Mouse (Mus musculus) lung, embryonic 14.5 days (tissue): Measurements from ENCODE around the gene Col19a1. TPM values are rescaled to one million over a fixed set of nuclear protein-coding genes. Genes with fewer than 3 reads are reported as not detected.

Experiments used
- ATAC-seq: fragments of 200-750 bp; cut with Nextera tagmentation; 2 replicates; pipeline ENCODE4 v1.8.0; 2017; ENCODE audit warnings: mild to moderate bottlenecking, moderate TSS enrichment, moderate library complexity; ENCODE audit not compliant: insufficient read depth
- DNase-seq: peaks from one replicate; pipeline ENCODE4 v3.0.0-alpha.2; 2015
- H3K27ac ChIP-seq: fragments of 300-500 bp; sonication (generic); 2 replicates; pipeline ENCODE4 v1.5.1; 2014; ENCODE audit warnings: low read depth, mild to moderate bottlenecking, moderate library complexity
- H3K27me3 ChIP-seq: fragments of 300-500 bp; sonication (generic); 2 replicates; pipeline ENCODE4 v1.6.1; 2014; ENCODE audit warnings: low read length, control low read depth; ENCODE audit not compliant: insufficient read depth
- H3K36me3 ChIP-seq: fragments of 300-500 bp; sonication (generic); 2 replicates; pipeline ENCODE4 v1.6.1; 2014; ENCODE audit warnings: control low read depth; ENCODE audit not compliant: insufficient read depth
- H3K4me1 ChIP-seq: fragments of 300-500 bp; sonication (generic); 2 replicates; pipeline ENCODE4 v1.6.1; 2014; ENCODE audit warnings: antibody characterized with exemption, control low read depth; ENCODE audit not compliant: insufficient read depth
- H3K4me2 ChIP-seq: fragments of 300-500 bp; sonication (generic); 2 replicates; pipeline ENCODE4 v1.6.1; 2014; ENCODE audit warnings: mild to moderate bottlenecking
- H3K4me3 ChIP-seq: fragments of 300-500 bp; sonication (generic); 2 replicates; pipeline ENCODE4 v1.5.1; 2014; ENCODE audit warnings: low read depth, low read length
- H3K9ac ChIP-seq: fragments of 300-500 bp; sonication (generic); 2 replicates; pipeline ENCODE4 v1.6.1; 2014
- H3K9me3 ChIP-seq: fragments of 300-500 bp; sonication (generic); 2 replicates; pipeline ENCODE4 v1.6.1; 2016; ENCODE audit warnings: low read depth, low read length, control low read depth
- CTCF ChIP-seq: IDR thresholded peaks from 2 replicates; pipeline ENCODE4 v1.5.1; 2016; ENCODE audit warnings: antibody characterized with exemption, low read depth
- WGBS: fragments of 180-500 bp; shearing (Covaris S2); extraction: QIAGEN DNeasy Blood & Tissue Kit; methylation state at CpG from one replicate; pipeline ENCODE4 v1.1.7; 2014; 5-methylcytosine and 5-hydroxymethylcytosine counted together
- polyA plus RNA-seq: library from polyadenylated mRNA; unstranded; fragments of >200 nt; fragmentation: Nextera tagmentation; extraction: Ambion mirVana; gene quantifications from 2 replicates; pipeline ENCODE4 v1.2.1, GENCODE M21; 2014

Gene Col19a1
- polyA plus RNA-seq, 1 experiment from 2014 or later, result not detected

GRCm38 (mm10) chr1:24558005-24558404 is 29.3 kb downstream of the Col19a1 start:
- TF ChIP-seq CTCF, result no peak
- no peaks in the 10 kb centered on the region for H3K36me3 ChIP-seq
- H3K4me3 ChIP-seq, result no peak overlapping the region
- WGBS, result 65% methylated on average over 10 of the region's 10 CpGs
- H3K4me1 ChIP-seq, result no peaks in the 10 kb centered on the region
- H3K9me3 ChIP-seq, result no peaks in the 10 kb centered on the region
- DNase-seq (no peak), ATAC-seq (no peak)
- no peak overlapping the region for H3K9ac ChIP-seq
- no peak overlapping the region for H3K27ac ChIP-seq
- H3K4me2 ChIP-seq, result no peak overlapping the region
- H3K27me3 ChIP-seq, result no peaks in the 10 kb centered on the region

DNA sequence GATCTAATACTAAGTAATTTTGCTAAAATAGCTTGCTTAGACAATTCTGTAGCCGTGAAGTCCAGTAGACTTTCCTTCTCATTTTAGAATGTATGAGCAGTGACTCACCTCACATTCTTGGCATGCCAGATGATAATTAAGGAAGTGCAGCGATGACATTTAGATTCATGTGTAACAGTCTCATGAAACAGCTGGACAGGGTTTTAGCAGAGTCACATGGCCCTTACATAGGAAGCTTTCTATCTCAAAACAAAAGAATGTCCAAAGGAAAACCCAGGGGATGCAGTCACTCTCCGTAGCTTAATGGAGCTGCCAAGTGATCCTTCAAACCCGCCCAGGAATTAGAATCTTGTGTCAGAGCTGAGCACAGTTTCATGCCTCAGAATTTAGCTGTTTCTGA is 33.8 kb downstream of the Col19a1 start:
- DNase-seq (peak; percentile 37), ATAC-seq (peak; percentile 54; the same call in 1 of the 2 replicates)
- H3K4me3 ChIP-seq, result no peak overlapping the region
- H3K27me3 ChIP-seq, result no peaks in the 10 kb centered on the region
- H3K36me3 ChIP-seq, result no peaks in the 10 kb centered on the region
- TF ChIP-seq CTCF, result no peak
- H3K9me3 ChIP-seq, result no peaks in the 10 kb centered on the region
- H3K9ac ChIP-seq, result no peak overlapping the region
- no peak overlapping the region for H3K4me2 ChIP-seq
- no peaks in the 10 kb centered on the region for H3K4me1 ChIP-seq
- WGBS, result 20% methylated on average over 4 of the region's 4 CpGs
- no peak overlapping the region for H3K27ac ChIP-seq

DNA sequence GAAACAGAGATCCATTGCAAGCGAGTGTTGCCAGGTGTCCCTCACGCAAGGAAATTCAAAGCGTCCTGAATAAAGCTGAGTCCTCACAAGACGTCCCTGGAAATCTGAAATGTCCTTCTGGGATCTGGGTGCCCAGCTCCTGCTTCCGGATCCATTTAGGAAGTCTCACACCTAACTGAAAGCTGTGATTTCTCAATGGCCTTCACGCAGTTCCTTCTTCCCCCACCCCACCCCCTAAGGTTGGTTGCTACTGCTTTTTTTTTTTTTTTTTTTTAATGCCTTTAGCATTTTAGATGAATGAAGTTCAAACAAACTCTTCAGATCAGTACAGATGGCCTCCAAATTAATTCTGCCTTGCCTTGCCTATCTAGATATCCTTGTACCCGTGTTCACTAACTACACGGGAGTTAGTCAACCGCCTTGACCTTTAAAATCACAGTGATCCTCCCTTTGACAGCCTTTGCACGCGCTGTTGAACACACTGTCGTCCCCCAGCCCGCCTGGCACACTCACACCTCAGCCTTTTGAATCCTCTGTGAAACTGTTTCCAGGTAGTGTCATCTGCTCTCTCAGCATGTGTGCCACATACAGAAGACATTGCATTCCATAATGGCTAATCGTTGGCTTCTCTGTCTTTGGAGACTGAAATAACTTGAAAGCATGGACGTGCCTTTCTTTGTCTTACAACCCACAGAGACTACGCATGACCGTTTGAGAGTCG is 36.6 kb downstream of the Col19a1 start:
- H3K27ac ChIP-seq, result no peak overlapping the region

DNA sequence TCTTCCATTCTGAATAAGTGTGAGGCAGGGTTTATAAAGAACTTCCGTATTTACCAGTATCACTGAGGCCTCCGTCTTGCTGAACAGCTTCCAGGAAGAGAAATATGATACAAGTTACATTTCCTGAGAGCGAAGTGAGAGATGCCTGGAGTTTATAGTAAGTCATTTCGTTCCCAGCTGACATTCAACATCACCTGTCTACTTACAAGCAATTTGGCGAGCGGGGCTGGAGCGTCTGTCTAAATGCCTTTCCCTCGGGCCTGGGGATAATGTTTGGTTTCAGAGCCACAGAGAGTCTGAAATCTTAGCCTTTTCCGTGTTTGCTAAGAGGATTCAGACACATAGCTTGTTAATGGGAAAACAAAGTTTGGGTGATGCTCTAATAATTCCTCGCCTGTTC is 37.2 kb downstream of the Col19a1 start:
- H3K4me3 ChIP-seq, result no peak overlapping the region
- no peak overlapping the region for H3K27ac ChIP-seq
- no peaks in the 10 kb centered on the region for H3K9me3 ChIP-seq
- H3K9ac ChIP-seq, result no peak overlapping the region
- TF ChIP-seq CTCF, result no peak
- H3K4me2 ChIP-seq, result peak overlapping the region; percentile 1; the same call in 1 of the 2 replicates
- 22% methylated on average over 10 of the region's 10 CpGs for WGBS
- H3K4me1 ChIP-seq, result no peaks in the 10 kb centered on the region
- DNase-seq, result peak; percentile 17
- H3K36me3 ChIP-seq, result no peaks in the 10 kb centered on the region
- no peaks in the 10 kb centered on the region for H3K27me3 ChIP-seq
- no peak for ATAC-seq

More for the DNA sequence above, 36.6 kb downstream of the Col19a1 start:
- Histone ChIP-seq H3K27me3 (no peaks in the 10 kb centered on the region), H3K4me2 (no peak overlapping the region), H3K9ac (no peak overlapping the region), H3K36me3 (no peaks in the 10 kb centered on the region), H3K9me3 (no peaks in the 10 kb centered on the region), H3K4me3 (no peak overlapping the region), H3K4me1 (no peaks in the 10 kb centered on the region)
- WGBS, result 68% methylated on average over 18 of the region's 18 CpGs
- DNase-seq (no peak), ATAC-seq (no peak)
- no peak for TF ChIP-seq CTCF

- 77% methylated on average over 8 of the region's 8 CpGs for WGBS
- Histone ChIP-seq H3K4me2 (no peak overlapping the region), H3K36me3 (no peaks in the 10 kb centered on the region), H3K27me3 (no peaks in the 10 kb centered on the region), H3K9ac (no peak overlapping the region), H3K27ac (no peak overlapping the region), H3K4me1 (no peaks in the 10 kb centered on the region), H3K9me3 (no peaks in the 10 kb centered on the region), H3K4me3 (no peak overlapping the region)
- no peak for TF ChIP-seq CTCF
- DNase-seq (no peak), ATAC-seq (no peak)
These were observed 38.2 kb downstream of the Col19a1 start for GRCm38 (mm10) chr1:24549050-24549449.

DNA sequence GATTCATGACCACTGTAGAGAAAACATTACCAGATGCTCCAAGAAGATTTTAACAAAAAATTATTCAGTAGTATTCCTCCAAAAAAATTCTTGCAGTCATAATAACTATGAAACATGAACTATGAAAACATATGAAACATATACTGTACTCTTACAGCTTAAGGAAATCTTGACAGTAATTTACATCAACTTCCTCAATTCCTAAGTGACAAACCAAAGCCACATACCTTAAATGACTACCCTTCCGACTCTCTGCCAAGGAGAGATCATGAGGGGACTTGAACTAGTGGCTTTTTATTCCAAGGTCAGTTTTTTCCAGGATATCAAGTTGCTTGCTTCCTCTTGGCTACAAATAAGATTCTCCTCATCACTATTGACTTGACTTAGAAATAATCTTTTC is 39.7 kb downstream of the Col19a1 start:
- no peak for DNase-seq
- ATAC-seq, result no peak
- Histone ChIP-seq H3K27me3 (no peaks in the 10 kb centered on the region), H3K36me3 (no peaks in the 10 kb centered on the region), H3K4me3 (no peak overlapping the region), H3K9me3 (no peaks in the 10 kb centered on the region), H3K4me1 (no peaks in the 10 kb centered on the region), H3K9ac (no peak overlapping the region), H3K27ac (no peak overlapping the region), H3K4me2 (no peak overlapping the region)
- WGBS, result 58% methylated on average over 1 of the region's 1 CpGs
- no peak for TF ChIP-seq CTCF

DNA sequence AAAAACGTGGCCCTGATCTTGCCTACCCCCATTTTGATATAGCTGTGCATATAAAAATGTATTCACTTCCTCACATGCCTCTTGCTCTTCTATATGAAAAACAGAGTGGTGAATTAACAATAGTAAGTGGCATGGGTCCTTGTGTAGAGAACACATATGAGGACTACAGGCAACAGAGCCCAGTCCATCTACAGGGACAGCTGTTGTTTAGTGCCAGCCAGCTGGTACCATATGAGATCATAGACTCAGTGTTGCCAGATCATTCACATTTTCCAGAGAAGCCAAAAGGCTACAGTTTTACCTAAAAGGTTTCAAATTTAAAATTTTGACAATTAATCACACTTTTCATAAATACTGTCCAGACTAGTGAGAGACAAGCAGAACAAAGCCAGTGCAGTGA is 47.4 kb downstream of the Col19a1 start:
- WGBS, result 48% methylated on average over 1 of the region's 1 CpGs
- H3K9me3 ChIP-seq, result no peaks in the 10 kb centered on the region
- no peak for TF ChIP-seq CTCF
- no peak for ATAC-seq
- no peak overlapping the region for H3K4me2 ChIP-seq
- DNase-seq, result no peak
- no peaks in the 10 kb centered on the region for H3K4me1 ChIP-seq
- no peak overlapping the region for H3K27ac ChIP-seq
- H3K27me3 ChIP-seq, result no peaks in the 10 kb centered on the region
- H3K4me3 ChIP-seq, result no peak overlapping the region
- no peaks in the 10 kb centered on the region for H3K36me3 ChIP-seq
- H3K9ac ChIP-seq, result no peak overlapping the region
